Mouse (Mus musculus) heart, embryonic 15.5 days (tissue): ENCODE measurements around the gene P2ry10. TPM values are rescaled to one million over a fixed set of nuclear protein-coding genes. Genes with fewer than 3 reads are reported as not detected.
"Not testable (repeated sequence)": the region's sequence is repeated elsewhere in the genome, so short reads cannot be mapped to it uniquely, and the experiment has no call there.

Source experiments
- ATAC-seq: fragments of 200-750 bp; cut with Nextera tagmentation; replicated peaks from 2 replicates; pipeline ENCODE4 v1.8.0; 2017; ENCODE audit warnings: low read depth, moderate TSS enrichment; ENCODE audit not compliant: insufficient number of reproducible peaks, insufficient read depth, low FRiP score
- H3K27ac ChIP-seq: fragments of 300-500 bp; sonication (generic); 2 replicates; pipeline ENCODE4 v1.5.1; 2015; ENCODE audit warnings: mild to moderate bottlenecking, inconsistent platforms
- H3K27me3 ChIP-seq: fragments of 300-500 bp; sonication (generic); 2 replicates; pipeline ENCODE4 v1.6.1; 2015; ENCODE audit warnings: inconsistent platforms
- H3K36me3 ChIP-seq: fragments of 300-500 bp; sonication (generic); 2 replicates; pipeline ENCODE4 v1.6.1; 2015; ENCODE audit warnings: mild to moderate bottlenecking, inconsistent platforms
- H3K4me1 ChIP-seq: fragments of 300-500 bp; sonication (generic); replicated peaks from 2 replicates; pipeline ENCODE4 v1.6.1; 2015; ENCODE audit warnings: inconsistent platforms
- H3K4me2 ChIP-seq: fragments of 300-500 bp; sonication (generic); 2 replicates; pipeline ENCODE4 v1.6.1; 2015; ENCODE audit warnings: inconsistent platforms, mild to moderate bottlenecking, moderate library complexity
- H3K4me3 ChIP-seq: fragments of 300-500 bp; sonication (generic); 2 replicates; pipeline ENCODE4 v1.5.1; 2015; ENCODE audit warnings: mild to moderate bottlenecking, inconsistent platforms
- H3K9ac ChIP-seq: fragments of 300-500 bp; sonication (generic); 2 replicates; pipeline ENCODE4 v1.6.1; 2015; ENCODE audit warnings: mild to moderate bottlenecking, inconsistent platforms
- H3K9me3 ChIP-seq: fragments of 300-500 bp; sonication (generic); replicated peaks from 2 replicates; pipeline ENCODE4 v1.6.1; 2016; ENCODE audit warnings: inconsistent platforms
- WGBS: fragments of 180-500 bp; shearing (Covaris S2); methylation state at CpG from one replicate; pipeline ENCODE4 v1.1.7; 2015; ENCODE audit warnings: mixed read lengths; 5-methylcytosine and 5-hydroxymethylcytosine counted together
- polyA plus RNA-seq: library from polyadenylated mRNA; unstranded; fragments of >200 nt; fragmentation: Nextera tagmentation; extraction: Ambion mirVana; gene quantifications from 2 replicates; pipeline ENCODE4 v1.2.1, GENCODE M21; 2015

Gene P2ry10
- 0.14 and 1.3 TPM in 2 replicates for polyA plus RNA-seq

GRCm38 (mm10) chrX:107088177-107088576, at the start of gene P2ry10:
TSS of gene P2ry10 (plus strand) at chrX:107088492.
- no peaks in the 10 kb centered on the region for H3K27me3 ChIP-seq
- H3K9me3 ChIP-seq: no peaks in the 10 kb centered on the region
- WGBS: 46% methylated on average over 4 of the region's 4 CpGs
- no peaks in the 10 kb centered on the region for H3K36me3 ChIP-seq
- H3K27ac ChIP-seq: no peak within 1 kb of the TSS
- H3K4me3 ChIP-seq: no peak within 1 kb of the TSS
- H3K4me2 ChIP-seq: no peak within 1 kb of the TSS
- H3K9ac ChIP-seq: no peak within 1 kb of the TSS
- H3K4me1 ChIP-seq: no peaks in the 10 kb centered on the region
- no peak for ATAC-seq

DNA sequence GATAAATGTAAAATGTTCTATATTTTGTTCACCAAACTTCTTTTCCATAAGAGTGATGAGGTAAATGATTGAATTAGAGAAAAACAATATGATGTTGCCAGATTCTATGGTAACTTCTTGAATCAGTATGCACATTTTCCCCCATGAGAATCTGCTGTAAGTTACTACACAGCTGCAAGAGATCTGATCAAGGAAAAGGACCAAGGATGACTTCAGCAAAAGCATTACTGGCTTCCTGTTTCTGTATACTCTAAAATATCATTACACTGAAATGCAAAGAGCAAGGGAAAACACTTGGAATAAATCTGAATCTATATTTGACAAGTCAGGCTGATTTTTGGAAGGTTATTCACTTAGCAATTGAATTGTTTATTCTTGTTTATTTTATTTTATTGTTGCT, 49.1 kb upstream of the P2ry10 start:
- no peak overlapping the region for H3K4me3 ChIP-seq
- no peak for ATAC-seq
- H3K27ac ChIP-seq: no peak overlapping the region
- H3K9ac ChIP-seq: no peak overlapping the region
- no peaks in the 10 kb centered on the region for H3K36me3 ChIP-seq
- no peaks in the 10 kb centered on the region for H3K9me3 ChIP-seq
- no peaks in the 10 kb centered on the region for H3K4me1 ChIP-seq
- H3K27me3 ChIP-seq: no peaks in the 10 kb centered on the region
- H3K4me2 ChIP-seq: no peak overlapping the region

GRCm38 (mm10) chrX:107039635-107040034, 48.7 kb upstream of the P2ry10 start:
- H3K9me3 ChIP-seq: no peaks in the 10 kb centered on the region
- no peak overlapping the region for H3K27ac ChIP-seq
- no peaks in the 10 kb centered on the region for H3K36me3 ChIP-seq
- ATAC-seq: no peak
- no peaks in the 10 kb centered on the region for H3K27me3 ChIP-seq
- H3K9ac ChIP-seq: no peak overlapping the region
- 37% methylated on average over 2 of the region's 2 CpGs for WGBS
- no peak overlapping the region for H3K4me3 ChIP-seq
- no peak overlapping the region for H3K4me2 ChIP-seq
- H3K4me1 ChIP-seq: no peaks in the 10 kb centered on the region

DNA sequence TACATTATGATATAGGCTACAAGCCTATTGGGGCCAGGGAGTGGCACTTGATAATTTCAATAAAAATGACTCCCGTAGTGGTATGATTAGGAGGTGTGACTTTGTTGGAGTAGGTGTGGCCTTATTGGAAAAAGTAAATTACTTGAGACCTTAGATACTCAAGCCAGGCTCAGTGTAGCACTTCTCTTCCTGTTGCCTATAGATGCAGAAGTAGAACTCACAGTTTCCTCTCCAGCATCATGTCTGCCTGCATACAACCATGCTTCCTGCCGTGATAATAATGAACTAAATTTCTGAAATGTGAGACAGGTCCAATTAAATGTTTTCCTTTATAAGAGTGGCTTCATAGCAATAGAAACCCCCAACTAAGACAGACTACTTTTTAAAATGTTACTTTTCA, 45.9 kb upstream of the P2ry10 start:
- no peak for ATAC-seq
- no peak overlapping the region for H3K27ac ChIP-seq
- H3K9me3 ChIP-seq: no peaks in the 10 kb centered on the region
- H3K4me2 ChIP-seq: no peak overlapping the region
- no peak overlapping the region for H3K4me3 ChIP-seq
- WGBS: 80% methylated on average over 2 of the region's 2 CpGs
- no peaks in the 10 kb centered on the region for H3K4me1 ChIP-seq
- H3K9ac ChIP-seq: no peak overlapping the region
- H3K36me3 ChIP-seq: no peaks in the 10 kb centered on the region
- H3K27me3 ChIP-seq: no peaks in the 10 kb centered on the region

DNA sequence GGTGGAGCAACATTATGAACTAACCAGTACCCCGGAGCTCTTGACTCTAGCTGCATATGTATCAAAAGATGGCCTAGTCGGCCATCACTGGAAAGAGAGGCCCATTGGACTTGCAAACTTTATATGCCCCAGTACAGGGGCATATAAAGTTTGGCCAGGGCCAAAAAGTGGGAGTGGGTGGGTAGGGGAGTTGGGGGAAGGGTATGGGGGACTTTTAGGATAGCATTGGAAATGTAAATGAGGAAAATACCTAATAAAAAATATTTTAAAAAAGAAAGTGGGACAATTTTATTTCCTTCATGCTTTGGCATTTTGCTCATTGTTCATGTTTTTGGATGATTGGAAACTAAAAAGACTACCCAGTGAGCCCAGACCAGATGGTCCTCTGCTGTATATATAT, 4.9 kb upstream of the P2ry10 start:
- not testable (repeated sequence) for H3K4me2 ChIP-seq, H3K27ac ChIP-seq, H3K4me1 ChIP-seq, H3K9ac ChIP-seq, H3K36me3 ChIP-seq, H3K27me3 ChIP-seq, H3K4me3 ChIP-seq, ATAC-seq, H3K9me3 ChIP-seq
- WGBS: 76% methylated on average over 2 of the region's 2 CpGs

DNA sequence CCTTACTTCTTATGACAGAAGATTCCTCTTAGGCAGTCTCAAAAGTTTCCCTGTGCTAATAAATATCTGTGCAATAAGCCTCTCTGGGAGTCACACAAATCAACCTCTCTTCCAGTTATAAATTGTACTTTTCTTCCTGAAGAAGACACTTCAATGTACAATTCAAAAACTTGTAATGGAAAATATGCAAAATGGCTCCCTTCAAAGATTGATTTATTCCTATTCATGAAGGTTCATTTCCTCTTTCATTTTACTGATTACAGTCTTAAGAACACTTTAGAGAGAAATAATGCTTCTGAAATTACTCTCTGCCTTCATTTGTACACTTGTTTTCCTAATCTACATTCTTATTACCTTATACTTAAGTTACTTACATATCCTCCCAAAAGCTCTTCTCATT, 4.0 kb upstream of the P2ry10 start:
- H3K4me2 ChIP-seq: no peak overlapping the region
- no peaks in the 10 kb centered on the region for H3K27me3 ChIP-seq
- H3K4me3 ChIP-seq: no peak overlapping the region
- no peaks in the 10 kb centered on the region for H3K9me3 ChIP-seq
- H3K4me1 ChIP-seq: no peaks in the 10 kb centered on the region
- no peak overlapping the region for H3K27ac ChIP-seq
- H3K36me3 ChIP-seq: no peaks in the 10 kb centered on the region
- H3K9ac ChIP-seq: no peak overlapping the region
- ATAC-seq: no peak

DNA sequence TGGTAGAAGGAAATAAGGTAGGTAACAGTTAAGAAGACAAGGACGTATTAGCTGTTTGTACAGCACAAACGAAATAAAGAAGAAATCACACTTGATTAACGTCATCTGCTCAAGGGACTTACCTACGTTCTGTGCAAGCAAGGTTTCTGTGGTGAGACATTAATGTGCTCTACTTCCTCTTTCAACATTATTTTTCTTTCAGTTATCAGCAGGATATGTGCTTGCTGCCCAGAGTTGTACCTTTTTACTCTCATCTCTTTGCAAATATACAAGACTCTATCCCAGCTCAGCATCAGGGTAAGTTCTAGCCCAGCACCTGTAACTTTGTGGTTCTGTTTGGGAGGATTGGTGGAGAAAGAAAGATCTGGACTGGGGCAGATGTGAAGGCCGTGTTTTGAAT, 839 bp downstream of the P2ry10 start:
- ATAC-seq: no peak
- 65% methylated on average over 5 of the region's 5 CpGs for WGBS
- no peaks in the 10 kb centered on the region for H3K9me3 ChIP-seq
- no peak overlapping the region for H3K4me2 ChIP-seq
- no peak overlapping the region for H3K4me3 ChIP-seq
- no peak overlapping the region for H3K9ac ChIP-seq
- H3K27ac ChIP-seq: no peak overlapping the region
- no peaks in the 10 kb centered on the region for H3K4me1 ChIP-seq
- H3K36me3 ChIP-seq: no peaks in the 10 kb centered on the region
- no peaks in the 10 kb centered on the region for H3K27me3 ChIP-seq

DNA sequence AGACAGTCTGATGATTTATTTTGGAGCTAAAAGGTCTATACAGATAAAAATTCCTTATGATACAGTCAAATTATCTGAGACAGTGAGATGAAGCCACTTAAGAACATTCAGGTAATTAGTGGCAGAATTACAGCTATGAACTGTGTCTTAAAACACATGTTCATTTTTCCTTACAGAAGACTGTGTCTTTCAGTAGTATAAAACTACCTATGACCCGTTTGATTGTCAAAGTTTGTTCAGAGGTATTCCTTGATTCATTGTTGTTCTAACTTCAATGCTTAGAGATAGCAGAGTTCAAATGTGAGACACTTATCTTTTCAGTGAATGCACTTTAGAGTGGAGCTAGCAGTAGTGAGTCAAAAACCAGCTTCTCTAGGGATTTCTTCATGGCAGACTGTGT, 1.6 kb downstream of the P2ry10 start:
- H3K36me3 ChIP-seq: no peaks in the 10 kb centered on the region
- no peak overlapping the region for H3K4me2 ChIP-seq
- H3K27ac ChIP-seq: no peak overlapping the region
- no peak for ATAC-seq
- no peak overlapping the region for H3K9ac ChIP-seq
- no peak overlapping the region for H3K4me3 ChIP-seq
- no peaks in the 10 kb centered on the region for H3K4me1 ChIP-seq
- no peaks in the 10 kb centered on the region for H3K9me3 ChIP-seq
- no peaks in the 10 kb centered on the region for H3K27me3 ChIP-seq
- 46% methylated on average over 1 of the region's 1 CpGs for WGBS

DNA sequence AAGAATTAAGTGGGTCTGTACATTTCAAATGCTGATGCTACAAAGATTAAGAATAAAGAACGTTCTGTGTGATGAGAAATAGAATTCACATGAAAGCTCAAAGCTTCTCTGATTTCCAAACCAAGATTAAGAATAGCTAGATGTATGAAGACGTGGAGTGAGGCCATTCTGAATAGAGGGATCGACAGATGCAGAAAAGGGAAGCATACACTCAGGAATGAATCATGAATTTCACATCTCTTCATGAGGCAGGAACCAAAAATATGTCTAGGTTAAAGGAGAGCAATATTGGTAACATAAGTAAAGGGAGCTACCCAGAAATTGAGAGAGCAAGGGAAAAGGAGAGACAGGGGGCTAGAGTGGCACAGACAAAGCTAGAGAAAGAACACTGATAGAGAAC, 7.3 kb downstream of the P2ry10 start:
- WGBS: 61% methylated on average over 3 of the region's 3 CpGs

DNA sequence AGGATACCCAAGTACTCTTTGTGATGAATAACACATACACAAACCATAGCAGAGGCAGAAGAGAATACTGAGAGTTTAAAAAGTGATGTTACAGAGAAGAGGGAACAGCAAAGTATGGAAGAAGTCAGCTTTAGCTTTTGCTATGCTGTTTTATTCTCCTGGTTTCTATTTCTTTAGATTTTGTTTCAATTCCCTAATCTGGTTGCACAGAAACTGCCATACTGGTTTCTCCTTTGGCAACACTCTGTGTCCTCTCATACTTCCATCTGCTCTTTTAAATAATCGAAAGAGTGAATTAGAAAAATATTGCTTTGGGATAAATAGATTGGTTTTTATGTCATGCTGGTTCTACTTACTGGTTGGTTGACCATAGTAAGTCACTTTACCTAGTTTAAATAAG, 28.0 kb downstream of the P2ry10 start:
- Histone ChIP-seq H3K4me2 (no peak overlapping the region), H3K4me1 (no peaks in the 10 kb centered on the region), H3K9ac (no peak overlapping the region), H3K27me3 (no peaks in the 10 kb centered on the region), H3K27ac (no peak overlapping the region), H3K4me3 (no peak overlapping the region), H3K9me3 (no peaks in the 10 kb centered on the region), H3K36me3 (no peaks in the 10 kb centered on the region)
- ATAC-seq: no peak
- WGBS: 70% methylated on average over 1 of the region's 1 CpGs

More for the DNA sequence above, 7.3 kb downstream of the P2ry10 start:
- Histone ChIP-seq H3K4me1 (no peaks in the 10 kb centered on the region), H3K9me3 (no peaks in the 10 kb centered on the region), H3K9ac (no peak overlapping the region), H3K4me3 (no peak overlapping the region), H3K27ac (no peak overlapping the region), H3K36me3 (no peaks in the 10 kb centered on the region), H3K4me2 (no peak overlapping the region), H3K27me3 (no peaks in the 10 kb centered on the region)
- ATAC-seq: no peak

GRCm38 (mm10) chrX:107116987-107117386, 28.7 kb downstream of the P2ry10 start:
- no peaks in the 10 kb centered on the region for H3K36me3 ChIP-seq
- 69% methylated on average over 1 of the region's 1 CpGs for WGBS
- no peaks in the 10 kb centered on the region for H3K4me1 ChIP-seq
- no peaks in the 10 kb centered on the region for H3K9me3 ChIP-seq
- ATAC-seq: no peak
- no peaks in the 10 kb centered on the region for H3K27me3 ChIP-seq
- no peak overlapping the region for H3K9ac ChIP-seq
- H3K4me3 ChIP-seq: no peak overlapping the region
- no peak overlapping the region for H3K4me2 ChIP-seq
- H3K27ac ChIP-seq: no peak overlapping the region

- no peak overlapping the region for H3K9ac ChIP-seq
- no peaks in the 10 kb centered on the region for H3K36me3 ChIP-seq
- H3K27me3 ChIP-seq: no peaks in the 10 kb centered on the region
- no peaks in the 10 kb centered on the region for H3K4me1 ChIP-seq
- WGBS: 63% methylated on average over 3 of the region's 3 CpGs
- no peaks in the 10 kb centered on the region for H3K9me3 ChIP-seq
- H3K4me2 ChIP-seq: no peak overlapping the region
- H3K27ac ChIP-seq: no peak overlapping the region
- no peak overlapping the region for H3K4me3 ChIP-seq
- ATAC-seq: no peak
Observed at GRCm38 (mm10) chrX:107143184-107143583, 54.9 kb downstream of the P2ry10 start.

- no peak for ATAC-seq
- Histone ChIP-seq H3K4me3 (no peak overlapping the region), H3K4me1 (no peaks in the 10 kb centered on the region), H3K36me3 (no peaks in the 10 kb centered on the region), H3K27ac (no peak overlapping the region), H3K27me3 (no peaks in the 10 kb centered on the region), H3K9ac (no peak overlapping the region), H3K9me3 (no peaks in the 10 kb centered on the region), H3K4me2 (no peak overlapping the region)
- 54% methylated on average over 2 of the region's 2 CpGs for whole genome bisulfite sequencing
Observed at GRCm38 (mm10) chrX:107143930-107144329, 55.6 kb downstream of the P2ry10 start.
